Mouse (Mus musculus) heart, adult 2 months (tissue): Measurements from ENCODE around the gene 9130023H24Rik. TPM values are rescaled to one million over a fixed set of nuclear protein-coding genes. Genes with fewer than 3 reads are reported as not detected.

Experiments
- DNase-seq, 2 experiments: peaks; one replicate each; pipeline ENCODE4 v3.0.0; 2021
- H3K27ac ChIP-seq: fragments of 200-600 bp; 2 replicates; pipeline ENCODE4 v1.8.1; 2022
- H3K27me3 ChIP-seq: fragments of 200-500 bp; 2 replicates; pipeline ENCODE4 v1.6.1; 2012; ENCODE audit warnings: mild to moderate bottlenecking, low read length, inconsistent platforms, mixed read lengths; ENCODE audit not compliant: control insufficient read depth, insufficient read depth
- H3K36me3 ChIP-seq: fragments of 200-500 bp; 2 replicates; pipeline ENCODE4 v1.6.1; 2012; ENCODE audit warnings: low read length, inconsistent platforms; ENCODE audit not compliant: control insufficient read depth, insufficient read depth
- H3K4me1 ChIP-seq: fragments of 200-500 bp; 2 replicates; pipeline ENCODE4 v1.6.1; 2011; ENCODE audit warnings: low read length; ENCODE audit not compliant: control insufficient read depth, insufficient read depth
- H3K4me3 ChIP-seq: fragments of 200-600 bp; 2 replicates; pipeline ENCODE4 v1.8.1; 2022
- H3K79me2 ChIP-seq: fragments of 200-500 bp; replicated peaks from 2 replicates; pipeline ENCODE4 v1.6.1; 2012; ENCODE audit warnings: mild to moderate bottlenecking, inconsistent platforms, low read length, moderate library complexity, mixed read lengths; ENCODE audit not compliant: control insufficient read depth, insufficient read depth
- H3K9ac ChIP-seq: fragments of 200-500 bp; 2 replicates; pipeline ENCODE4 v1.6.1; 2012; ENCODE audit warnings: low read depth, mild to moderate bottlenecking, control low read depth, inconsistent platforms, low read length, mixed read lengths
- CTCF ChIP-seq: fragments of 200-600 bp; IDR thresholded peaks from 2 replicates; pipeline ENCODE4 v1.8.1; 2022; ENCODE audit warnings: antibody characterized with exemption, mild to moderate bottlenecking, moderate library complexity
- EP300 ChIP-seq: fragments of 200-500 bp; IDR thresholded peaks from 2 replicates; pipeline ENCODE4 v1.6.1; 2011; ENCODE audit warnings: low read depth, low read length, control low read depth; ENCODE audit not compliant: insufficient read depth
- POLR2A ChIP-seq: fragments of 200-500 bp; IDR thresholded peaks from 2 replicates; pipeline ENCODE4 v1.6.1; 2011; ENCODE audit warnings: mild to moderate bottlenecking, low read depth, low read length, control low read depth; ENCODE audit not compliant: insufficient read depth
- WGBS: fragments of 180-500 bp; shearing (Covaris S2); methylation state at CpG from one replicate; pipeline ENCODE4 v1.1.7; 2018; 5-methylcytosine and 5-hydroxymethylcytosine counted together
- intact Hi-C: fragments of 180-260 bp; cut with DNase I; formaldehyde crosslinking; loops from one replicate; pipeline ENCODE4 v1.15.1; 2025
- polyA plus RNA-seq: library from polyadenylated mRNA; depleted of rRNA; stranded (reverse); fragments of >200 nt; gene quantifications from 2 replicates; pipeline ENCODE4 v1.2.3, GENCODE M21; 2012
- total RNA-seq, 2 experiments: library from RNA; stranded (reverse); gene quantifications; 2 replicates each; pipeline ENCODE4 v1.2.3; 2021

Gene 9130023H24Rik
- total and polyA plus RNA-seq, 3 experiments, result 1.7 to 3.6 (median 3.2) TPM

- intact Hi-C loops, result loop anchor here (5.0 to 10.0 kb wide), 2 partner anchors 370 to 463 kb away; partner anchors contain the start of gene Inpp5f
- Histone ChIP-seq H3K27me3 (no peaks in the 10 kb centered on the region), H3K9ac (peak overlapping the region; percentile 61), H3K4me1 (peaks cover 2% of the 10 kb centered on the region; the same call in 1 of the 2 replicates), H3K4me3 (0 out of 2 replicates have a peak overlapping the region, but pooled peaks have one; percentile 18), H3K79me2 (no peaks in the 10 kb centered on the region), H3K27ac (peak overlapping the region; percentile 57), H3K36me3 (no peaks in the 10 kb centered on the region; the same call in 1 of the 2 replicates)
- TF ChIP-seq CTCF (no peak), EP300 (no peak), POLR2A (no peak)
- WGBS, result 91% methylated on average over 18 of the region's 18 CpGs
- DNase-seq, result no peak
Measured at GRCm38 (mm10) chr7:128244410-128245025, 6.7 kb upstream of the 9130023H24Rik start.

DNA sequence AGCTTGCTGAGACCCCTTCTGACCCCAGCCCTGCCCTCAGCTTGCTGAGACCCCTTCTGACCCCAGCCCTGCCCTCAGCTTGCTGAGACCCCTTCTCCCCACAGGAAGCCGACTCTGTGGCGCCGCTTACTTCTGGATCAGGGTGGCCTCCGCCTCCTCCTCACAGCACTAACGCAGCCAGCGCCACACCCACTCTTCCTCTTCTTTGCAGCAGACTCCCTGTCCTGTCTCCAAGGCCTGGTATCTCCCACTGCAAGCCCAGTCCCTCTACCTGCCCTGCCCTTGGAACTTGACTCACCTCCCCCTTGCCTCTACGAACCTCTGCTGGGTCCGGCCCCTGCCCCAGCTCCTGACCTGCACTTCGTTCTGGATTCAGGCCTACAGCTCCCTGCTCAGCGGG lies 6.1 kb upstream of the 9130023H24Rik start:
- WGBS, result 50% methylated on average over 10 of the region's 10 CpGs

GRCm38 (mm10) chr7:128242331-128242730 lies 4.5 kb upstream of the 9130023H24Rik start:
- no peak overlapping the region for H3K4me3 ChIP-seq
- no peak overlapping the region for H3K9ac ChIP-seq
- H3K4me1 ChIP-seq, result no peaks in the 10 kb centered on the region
- no peaks in the 10 kb centered on the region; the same call in 1 of the 2 replicates for H3K36me3 ChIP-seq
- no peak overlapping the region for H3K27ac ChIP-seq
- intact Hi-C loops, result loop anchor here (10.0 kb wide), 1 partner anchor 372 kb away; the partner anchor contains the start of gene Inpp5f
- DNase-seq, result no peak
- 95% methylated on average over 16 of the region's 16 CpGs for WGBS
- no peak for TF ChIP-seq CTCF
- TF ChIP-seq EP300, result no peak
- TF ChIP-seq POLR2A, result no peak
- no peaks in the 10 kb centered on the region for H3K27me3 ChIP-seq
- H3K79me2 ChIP-seq, result no peaks in the 10 kb centered on the region

More for the DNA sequence above, 6.1 kb upstream of the 9130023H24Rik start:
- TF ChIP-seq CTCF (no peak), EP300 (no peak), POLR2A (no peak)
- no peaks in the 10 kb centered on the region for H3K27me3 ChIP-seq
- peak overlapping the region; percentile 57 for H3K27ac ChIP-seq
- H3K9ac ChIP-seq, result peak overlapping the region; percentile 61
- H3K4me1 ChIP-seq, result peaks cover 2% of the 10 kb centered on the region; the same call in 1 of the 2 replicates
- 0 out of 2 replicates have a peak overlapping the region, but pooled peaks have one; percentile 18 for H3K4me3 ChIP-seq
- H3K79me2 ChIP-seq, result no peaks in the 10 kb centered on the region
- H3K36me3 ChIP-seq, result no peaks in the 10 kb centered on the region; the same call in 1 of the 2 replicates
- intact Hi-C loops, result loop anchor here (10.0 kb wide), 1 partner anchor 371 kb away; the partner anchor contains the start of gene Inpp5f
- DNase-seq, result no peak

DNA sequence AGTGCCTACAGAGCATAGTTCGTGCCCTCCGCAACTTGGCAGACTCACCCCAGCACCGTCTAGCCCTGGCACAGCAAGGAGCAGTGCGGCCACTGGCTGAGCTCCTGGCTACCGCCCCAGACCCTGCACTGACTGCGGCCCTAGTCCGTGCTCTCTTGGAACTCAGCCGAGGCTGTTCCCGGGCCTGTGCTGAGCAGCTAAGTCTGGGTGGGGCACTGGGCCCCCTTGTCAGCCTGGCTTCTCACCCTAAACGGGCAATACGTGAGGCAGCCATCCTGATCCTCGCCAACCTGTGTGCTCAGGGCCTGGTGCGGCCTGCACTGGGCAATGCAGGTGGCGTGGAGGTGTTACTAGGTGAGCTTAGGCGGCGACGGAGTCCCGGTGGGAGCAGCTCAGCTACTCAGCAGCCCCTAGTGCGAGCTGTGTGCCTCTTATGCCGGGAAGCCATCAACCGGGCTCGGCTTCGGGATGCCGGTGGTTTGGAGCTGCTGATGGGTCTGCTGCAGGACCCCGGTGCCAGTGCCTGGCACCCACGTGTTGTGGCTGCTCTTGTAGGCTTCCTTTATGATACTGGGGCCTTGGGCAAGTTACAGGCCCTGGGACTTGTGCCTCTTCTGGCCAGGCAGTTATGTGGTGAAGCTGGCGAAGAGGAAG lies 2.4 kb upstream of the 9130023H24Rik start:
- Histone ChIP-seq H3K27me3 (no peaks in the 10 kb centered on the region), H3K27ac (no peak overlapping the region), H3K79me2 (no peaks in the 10 kb centered on the region), H3K4me1 (peaks cover 4% of the 10 kb centered on the region), H3K4me3 (no peak overlapping the region), H3K9ac (no peak overlapping the region), H3K36me3 (no peaks in the 10 kb centered on the region)
- no peak for TF ChIP-seq CTCF
- TF ChIP-seq POLR2A, result no peak
- no peak for TF ChIP-seq EP300
- intact Hi-C loops, result loop anchor here (10.0 kb wide), 1 partner anchor 375 kb away; the partner anchor contains the start of gene Inpp5f
- no peak for DNase-seq
- 96% methylated on average over 27 of the region's 27 CpGs for WGBS

DNA sequence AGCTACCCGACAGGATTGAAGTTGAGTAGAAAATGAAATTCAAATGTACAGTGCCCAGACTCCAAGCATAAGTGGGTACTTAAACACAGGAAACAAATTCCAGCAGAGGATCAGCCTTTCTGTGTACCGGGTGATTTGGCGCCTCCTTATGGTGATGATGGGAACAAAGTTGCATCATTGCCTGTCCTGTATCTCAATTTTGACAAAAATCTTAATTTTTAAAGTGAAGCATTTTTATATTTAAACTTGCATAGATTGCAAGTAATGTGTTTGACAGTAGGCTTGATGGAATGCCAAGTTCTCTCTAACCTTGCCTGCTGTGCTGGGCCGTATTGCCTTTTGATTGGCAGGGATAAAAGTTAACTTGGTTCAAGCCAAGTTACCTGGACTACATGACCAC lies 1.2 kb upstream of the 9130023H24Rik start:
- no peaks in the 10 kb centered on the region for H3K36me3 ChIP-seq
- H3K4me3 ChIP-seq, result no peak overlapping the region; the same call in 1 of the 2 replicates
- H3K27me3 ChIP-seq, result no peaks in the 10 kb centered on the region
- H3K27ac ChIP-seq, result no peak overlapping the region; the same call in none of the 2 replicates
- intact Hi-C loops, result loop anchor here (5.0 kb wide), 1 partner anchor 223 kb away; the partner anchor contains the start of gene Tial1
- H3K4me1 ChIP-seq, result peaks cover 4% of the 10 kb centered on the region
- DNase-seq, result no peak
- no peak overlapping the region for H3K9ac ChIP-seq
- no peaks in the 10 kb centered on the region for H3K79me2 ChIP-seq
- TF ChIP-seq CTCF (peak; percentile 66), POLR2A (no peak)
- WGBS, result 19% methylated on average over 4 of the region's 4 CpGs

DNA sequence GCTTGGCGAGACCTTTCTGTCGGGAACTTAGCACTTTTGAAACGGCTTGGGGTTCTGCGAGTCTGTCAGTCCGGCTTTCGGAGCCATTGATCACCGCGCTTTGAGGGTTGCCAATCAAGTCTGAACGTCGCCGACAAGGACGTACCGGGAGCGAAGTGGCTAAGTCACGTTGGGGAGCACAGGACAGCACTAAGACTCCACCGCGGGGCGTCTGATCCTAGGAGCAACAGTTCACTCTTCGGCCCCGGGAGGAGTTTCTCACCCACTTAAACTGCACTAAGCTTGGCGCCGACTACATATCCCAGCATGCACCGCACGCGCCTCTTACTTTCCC lies 271 bp downstream of the 9130023H24Rik start:
- Histone ChIP-seq H3K4me1 (peaks cover 4% of the 10 kb centered on the region), H3K36me3 (no peaks in the 10 kb centered on the region), H3K27me3 (no peaks in the 10 kb centered on the region), H3K4me3 (peak overlapping the region; percentile 99), H3K9ac (peak overlapping the region; percentile 77), H3K79me2 (no peaks in the 10 kb centered on the region), H3K27ac (peak overlapping the region; percentile 100)
- WGBS, result under 1% methylated on average over 25 of the region's 25 CpGs
- no peak for DNase-seq
- TF ChIP-seq EP300, result no peak
- TF ChIP-seq POLR2A, result no peak
- no peak for TF ChIP-seq CTCF
- intact Hi-C loops, result loop anchor here (1.0 to 5.0 kb wide), 3 partner anchors 61 to 225 kb away; partner anchors contain the start of genes BC017158 and Tial1
